Mouse (Mus musculus): ENCODE data around the gene Arhgap42. TPM values are rescaled to one million over a fixed set of nuclear protein-coding genes. Genes with fewer than 3 reads are reported as not detected.

Arhgap42 gene
- total and polyA plus RNA-seq, 2 experiments from 2014 or later = 11.2 to 11.3 TPM

DNA sequence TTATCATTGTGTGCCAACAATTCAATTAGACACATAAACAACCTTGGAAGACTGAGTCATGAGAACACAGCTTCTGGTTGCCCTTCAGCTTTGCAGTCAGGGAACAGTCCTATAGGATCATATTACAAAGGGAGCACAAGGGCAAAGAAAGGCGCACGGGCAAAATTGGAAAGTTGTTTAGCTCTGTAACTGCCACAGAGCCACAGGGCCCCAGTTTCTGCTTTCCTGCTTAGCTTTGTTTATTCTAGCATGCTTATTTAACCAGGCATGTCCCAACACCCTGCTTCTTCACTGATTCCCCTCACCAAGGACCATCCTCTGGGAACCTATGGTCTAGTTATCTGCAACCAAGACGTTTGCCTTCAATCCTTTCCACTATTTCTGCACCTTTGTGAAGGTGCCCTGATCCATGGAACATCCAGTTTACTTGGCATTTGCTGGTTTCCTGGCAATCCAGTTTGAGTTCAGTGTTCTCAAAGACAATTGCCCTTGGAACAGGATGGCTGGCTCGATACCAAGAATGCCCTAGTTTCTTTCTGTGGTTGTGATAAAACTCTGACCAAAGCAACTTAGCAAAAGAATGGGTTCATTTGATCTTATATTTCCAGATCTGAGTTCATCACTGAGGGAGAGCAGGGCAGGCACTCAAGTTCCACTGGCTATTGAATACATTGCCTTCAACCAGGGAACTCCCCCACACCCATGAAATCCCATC, 111.7 kb downstream of the Arhgap42 start:
- TF ChIP-seq CTCF (IDR thresholded peaks at IDR 0.05) = no peak
- Histone ChIP-seq H3K36me3 (ENCODE audit: insufficient read depth, low read length) (no peaks in the 10 kb centered on the region), H3K9me3 (ENCODE audit: low read length) (no peaks in the 10 kb centered on the region), H3K27ac (ENCODE audit: low read depth, low read length) (no peak overlapping the region), H3K9ac (replicated peaks; ENCODE audit: low read length, poor library complexity, severe bottlenecking) (no peak overlapping the region), H3K4me2 (ENCODE audit: low read depth, low read length, poor library complexity, severe bottlenecking) (no peak overlapping the region), H3K4me1 (ENCODE audit: insufficient read depth, low read length) (no peaks in the 10 kb centered on the region), H3K27me3 (ENCODE audit: insufficient read depth, low read length) (no peaks in the 10 kb centered on the region), H3K4me3 (ENCODE audit: low read depth, low read length) (no peak overlapping the region)
- 58% methylated on average over 4 of the region's 4 CpGs for WGBS
- ATAC-seq (ENCODE audit: low FRiP score) = no peak
- no peak for DNase-seq (ENCODE audit: low spot score)

GRCm38 (mm10) chr9:9124156-9124555, 114.7 kb downstream of the Arhgap42 start:
- no peaks in the 10 kb centered on the region for H3K4me1 ChIP-seq (ENCODE audit: insufficient read depth, low read length)

GRCm38 (mm10) chr9:9114266-9114665, 124.6 kb downstream of the Arhgap42 start:
- Histone ChIP-seq H3K4me3 (ENCODE audit: low read depth, low read length) (no peak overlapping the region), H3K27me3 (ENCODE audit: insufficient read depth, low read length) (no peaks in the 10 kb centered on the region), H3K9me3 (ENCODE audit: low read length) (no peaks in the 10 kb centered on the region), H3K4me1 (ENCODE audit: insufficient read depth, low read length) (no peaks in the 10 kb centered on the region), H3K27ac (ENCODE audit: low read depth, low read length) (no peak overlapping the region), H3K36me3 (ENCODE audit: insufficient read depth, low read length) (no peaks in the 10 kb centered on the region), H3K9ac (replicated peaks; ENCODE audit: low read length, poor library complexity, severe bottlenecking) (no peak overlapping the region), H3K4me2 (ENCODE audit: low read depth, low read length, poor library complexity, severe bottlenecking) (no peak overlapping the region)
- ATAC-seq (ENCODE audit: low FRiP score) (0 out of 2 replicates have a peak, but pooled peaks have one; percentile 41), DNase-seq (ENCODE audit: low spot score) (no peak)
- TF ChIP-seq CTCF (IDR thresholded peaks at IDR 0.05) = no peak
- WGBS = 42% methylated on average over 3 of the region's 3 CpGs

More at GRCm38 (mm10) chr9:9124156-9124555, 114.7 kb downstream of the Arhgap42 start:
- Histone ChIP-seq H3K36me3 (ENCODE audit: insufficient read depth, low read length) (no peaks in the 10 kb centered on the region), H3K4me2 (ENCODE audit: low read depth, low read length, poor library complexity, severe bottlenecking) (no peak overlapping the region), H3K27me3 (ENCODE audit: insufficient read depth, low read length) (no peaks in the 10 kb centered on the region), H3K4me3 (ENCODE audit: low read depth, low read length) (no peak overlapping the region), H3K9me3 (ENCODE audit: low read length) (no peaks in the 10 kb centered on the region), H3K9ac (replicated peaks; ENCODE audit: low read length, poor library complexity, severe bottlenecking) (no peak overlapping the region), H3K27ac (ENCODE audit: low read depth, low read length) (no peak overlapping the region)
- DNase-seq (ENCODE audit: low spot score) = no peak
- WGBS = 93% methylated on average over 2 of the region's 2 CpGs
- TF ChIP-seq CTCF (IDR thresholded peaks at IDR 0.05) = no peak
- ATAC-seq (ENCODE audit: low FRiP score) = no peak

- DNase-seq (ENCODE audit: low spot score) = no peak
- no peak overlapping the region for H3K9ac ChIP-seq (replicated peaks; ENCODE audit: low read length, poor library complexity, severe bottlenecking)
- no peaks in the 10 kb centered on the region for H3K9me3 ChIP-seq (ENCODE audit: low read length)
- no peak for ATAC-seq (ENCODE audit: low FRiP score)
- no peak overlapping the region for H3K27ac ChIP-seq (ENCODE audit: low read depth, low read length)
- H3K4me2 ChIP-seq (ENCODE audit: low read depth, low read length, poor library complexity, severe bottlenecking) = no peak overlapping the region
- no peaks in the 10 kb centered on the region for H3K4me1 ChIP-seq (ENCODE audit: insufficient read depth, low read length)
- 57% methylated on average over 1 of the region's 1 CpGs for WGBS
- H3K36me3 ChIP-seq (ENCODE audit: insufficient read depth, low read length) = no peaks in the 10 kb centered on the region
- no peak for TF ChIP-seq CTCF (IDR thresholded peaks at IDR 0.05)
- no peaks in the 10 kb centered on the region for H3K27me3 ChIP-seq (ENCODE audit: insufficient read depth, low read length)
- no peak overlapping the region for H3K4me3 ChIP-seq (ENCODE audit: low read depth, low read length)
These were observed 125.1 kb downstream of the Arhgap42 start for GRCm38 (mm10) chr9:9113847-9114246.

- DNase-seq (ENCODE audit: low spot score) = no peak
- Histone ChIP-seq H3K4me1 (ENCODE audit: insufficient read depth, low read length) (no peaks in the 10 kb centered on the region), H3K27ac (ENCODE audit: low read depth, low read length) (no peak overlapping the region), H3K36me3 (ENCODE audit: insufficient read depth, low read length) (no peaks in the 10 kb centered on the region), H3K9me3 (ENCODE audit: low read length) (no peaks in the 10 kb centered on the region), H3K9ac (replicated peaks; ENCODE audit: low read length, poor library complexity, severe bottlenecking) (no peak overlapping the region), H3K27me3 (ENCODE audit: insufficient read depth, low read length) (no peaks in the 10 kb centered on the region), H3K4me2 (ENCODE audit: low read depth, low read length, poor library complexity, severe bottlenecking) (no peak overlapping the region), H3K4me3 (ENCODE audit: low read depth, low read length) (no peak overlapping the region)
- WGBS = 82% methylated on average over 4 of the region's 4 CpGs
- ATAC-seq (ENCODE audit: low FRiP score) = no peak
- no peak for TF ChIP-seq CTCF (IDR thresholded peaks at IDR 0.05)
These were observed 126.0 kb downstream of the Arhgap42 start for GRCm38 (mm10) chr9:9112921-9113320.

DNA sequence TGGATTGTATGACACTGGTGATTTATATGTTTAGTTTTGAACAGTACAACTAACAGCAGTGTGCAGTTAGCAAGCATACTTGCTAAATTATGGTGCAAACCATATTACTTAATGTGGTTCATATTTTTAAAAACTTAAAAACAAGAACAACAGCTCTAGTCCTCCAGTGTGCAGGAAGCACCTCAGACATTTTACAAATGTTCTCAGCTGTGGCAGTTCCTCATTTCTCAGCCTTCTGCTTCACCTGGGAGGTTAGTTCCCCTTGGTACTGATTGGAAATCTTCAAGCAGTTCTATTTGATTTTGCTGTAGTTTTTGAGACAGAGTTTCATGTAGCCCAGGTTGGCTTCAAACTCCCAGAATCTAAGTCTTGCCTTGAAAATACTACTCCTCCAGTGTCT, 131.2 kb downstream of the Arhgap42 start:
- Histone ChIP-seq H3K4me3 (ENCODE audit: low read depth, low read length) (no peak overlapping the region), H3K27me3 (ENCODE audit: insufficient read depth, low read length) (no peaks in the 10 kb centered on the region), H3K4me2 (ENCODE audit: low read depth, low read length, poor library complexity, severe bottlenecking) (no peak overlapping the region), H3K27ac (ENCODE audit: low read depth, low read length) (no peak overlapping the region), H3K9me3 (ENCODE audit: low read length) (no peaks in the 10 kb centered on the region), H3K36me3 (ENCODE audit: insufficient read depth, low read length) (no peaks in the 10 kb centered on the region), H3K9ac (replicated peaks; ENCODE audit: low read length, poor library complexity, severe bottlenecking) (no peak overlapping the region), H3K4me1 (ENCODE audit: insufficient read depth, low read length) (no peaks in the 10 kb centered on the region)
- TF ChIP-seq CTCF (IDR thresholded peaks at IDR 0.05) = no peak
- DNase-seq (ENCODE audit: low spot score) = no peak
- ATAC-seq (ENCODE audit: low FRiP score) = no peak
